Mouse (Mus musculus): ENCODE results near the gene Bbx.

DNA sequence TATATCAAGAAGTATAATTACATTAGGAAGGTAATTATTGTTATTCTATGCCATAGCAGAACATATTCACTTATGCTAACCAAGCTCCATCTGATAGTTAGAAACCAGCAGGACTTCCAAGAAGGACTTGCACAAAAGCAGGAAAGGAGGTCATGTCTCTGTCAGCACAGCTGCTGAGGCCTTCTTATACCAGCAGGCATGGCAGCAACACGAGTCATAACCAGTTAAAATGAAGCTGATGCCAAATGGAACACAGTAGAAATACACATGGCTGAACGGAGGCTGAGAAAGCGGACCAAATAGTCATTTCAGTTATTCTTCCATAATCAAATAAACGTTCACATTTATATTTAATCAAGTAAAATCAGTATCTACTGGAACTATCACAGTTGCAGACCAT is 125.0 kb downstream of the Bbx start:
- no peak for TF ChIP-seq HCFC1 (IDR thresholded peaks at IDR 0.05; ENCODE audit: borderline replicate concordance, insufficient read depth, low read length)
- no peak for TF ChIP-seq CHD2 (IDR thresholded peaks at IDR 0.05; ENCODE audit: low read depth, low read length)
